Mouse (Mus musculus): ENCODE results near the gene Slc6a14.

Gene Slc6a14

DNA sequence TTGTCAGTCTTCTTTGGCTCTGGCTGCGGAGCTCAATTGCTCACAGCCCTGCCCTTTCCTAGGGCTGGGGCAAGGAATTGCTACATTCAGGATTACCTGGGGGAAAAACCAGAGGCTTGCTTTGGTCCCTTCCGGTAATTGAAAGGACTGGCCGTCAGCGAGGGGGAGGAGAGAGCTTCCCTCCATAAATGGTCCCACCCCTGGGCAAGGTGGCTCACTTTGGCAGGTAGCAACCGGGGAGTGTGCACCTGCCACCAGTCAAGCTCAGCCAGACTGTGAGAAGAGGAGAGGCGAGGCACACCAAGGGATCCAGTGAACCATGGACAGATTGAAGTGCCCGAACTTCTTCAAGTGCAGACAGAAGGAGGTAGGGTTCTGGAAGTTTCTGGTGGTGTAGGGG, at the start of gene Slc6a14:
Gene Slc6a14, plus strand, starts transcription at position 68 of the 400 bp plus-strand sequence.
- in situ Hi-C loops (cut with MboI), result no loop called here

DNA sequence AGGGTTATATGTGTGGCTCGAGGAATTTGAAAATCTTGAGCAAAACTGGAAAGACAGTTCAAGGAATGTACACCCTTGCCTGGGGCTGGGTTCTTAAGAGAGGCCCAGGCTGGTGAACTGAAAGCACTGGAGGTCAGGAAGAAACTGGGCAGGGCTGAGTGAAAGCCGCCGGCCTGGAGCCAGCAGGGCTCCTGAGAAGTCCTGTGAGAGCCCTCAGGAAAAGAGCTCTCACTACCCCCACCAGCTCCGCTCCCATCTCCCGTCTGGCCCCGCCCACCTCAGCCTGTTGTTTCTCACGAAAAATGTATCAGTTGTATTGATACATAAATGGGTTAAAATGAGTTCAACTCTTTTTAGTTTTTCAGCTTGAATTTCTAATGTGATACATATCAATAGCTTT, 43.8 kb upstream of the Slc6a14 start:
- in situ Hi-C loops (cut with MboI), result no loop called here

DNA sequence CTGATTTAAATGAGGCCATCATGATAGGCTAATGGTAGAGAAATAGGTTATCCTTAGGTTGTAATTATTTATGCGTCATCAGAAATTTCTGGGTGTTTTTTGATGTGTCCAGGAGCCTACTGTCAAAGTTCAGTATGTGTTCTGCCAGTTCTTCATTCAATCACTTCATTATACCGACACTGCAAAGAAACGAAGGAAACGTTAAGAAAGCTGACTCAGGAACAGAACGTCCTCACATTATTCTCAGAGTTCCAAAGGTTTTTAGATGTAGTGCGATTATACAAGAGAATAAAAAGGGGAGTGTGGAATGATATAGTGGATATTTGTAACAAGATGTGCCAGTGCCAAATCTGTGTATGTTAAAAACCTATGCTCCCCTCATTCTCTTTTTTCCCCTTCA, 19.5 kb upstream of the Slc6a14 start:
- in situ Hi-C loops (cut with MboI), result no loop called here

DNA sequence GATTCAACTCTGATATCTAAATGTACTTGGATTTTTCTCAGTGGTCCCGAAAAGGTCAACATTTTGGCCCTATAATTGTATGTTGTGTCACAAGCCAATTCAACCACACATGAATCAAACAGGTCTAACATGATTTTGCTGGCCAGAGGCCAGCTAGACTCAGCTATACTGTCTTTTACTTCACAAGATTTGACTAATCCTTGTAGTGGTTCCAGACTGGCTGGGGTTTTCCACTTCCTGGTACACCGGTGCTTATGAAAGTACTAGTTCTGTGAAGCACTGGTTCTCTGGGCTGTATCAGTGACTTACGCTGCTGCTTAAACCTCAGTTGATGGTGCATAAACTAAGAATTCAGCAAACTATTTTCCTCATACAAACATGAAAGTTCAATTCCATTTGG, 19.0 kb upstream of the Slc6a14 start:
- in situ Hi-C loops (cut with MboI), result no loop called here

DNA sequence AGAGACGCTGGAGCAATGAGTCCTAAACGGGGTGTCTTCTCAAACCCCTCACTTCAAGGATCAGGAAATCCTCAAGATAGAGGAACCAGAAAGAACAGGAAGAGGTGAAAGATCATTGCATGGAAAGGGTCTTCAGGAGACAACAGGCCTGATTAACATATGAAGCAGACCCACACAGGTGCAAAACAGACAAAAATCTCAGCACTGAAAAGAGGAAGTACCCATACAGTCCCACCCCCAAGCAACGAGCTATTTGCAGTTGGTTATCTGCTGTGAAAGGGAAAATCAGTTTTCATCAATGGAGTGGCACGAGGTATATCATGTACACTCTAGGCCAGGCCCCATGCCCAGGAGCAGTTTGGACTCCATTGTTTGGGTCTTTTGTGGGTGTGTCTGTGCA, 13.1 kb upstream of the Slc6a14 start:
- in situ Hi-C loops (cut with MboI), result no loop called here

DNA sequence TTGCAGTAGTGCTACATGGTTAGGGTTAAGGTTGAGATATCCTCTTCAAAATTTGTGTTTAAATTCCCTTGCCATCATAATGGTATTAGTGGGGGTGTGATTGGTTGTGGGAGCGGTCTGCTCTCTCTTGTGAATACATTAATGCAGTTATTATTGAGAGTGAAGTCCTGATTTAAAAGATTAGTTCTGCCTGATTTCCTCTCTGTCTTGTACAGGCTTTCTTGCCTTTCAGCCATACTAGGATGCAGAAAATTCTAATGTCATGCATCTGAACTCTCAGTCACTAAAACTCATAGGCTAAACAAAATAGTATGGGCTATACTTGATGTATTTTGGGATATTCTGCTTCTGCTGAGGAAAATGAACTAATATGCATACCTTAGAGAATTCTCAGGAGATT, 10.2 kb upstream of the Slc6a14 start:
- in situ Hi-C loops (cut with MboI), result no loop called here

DNA sequence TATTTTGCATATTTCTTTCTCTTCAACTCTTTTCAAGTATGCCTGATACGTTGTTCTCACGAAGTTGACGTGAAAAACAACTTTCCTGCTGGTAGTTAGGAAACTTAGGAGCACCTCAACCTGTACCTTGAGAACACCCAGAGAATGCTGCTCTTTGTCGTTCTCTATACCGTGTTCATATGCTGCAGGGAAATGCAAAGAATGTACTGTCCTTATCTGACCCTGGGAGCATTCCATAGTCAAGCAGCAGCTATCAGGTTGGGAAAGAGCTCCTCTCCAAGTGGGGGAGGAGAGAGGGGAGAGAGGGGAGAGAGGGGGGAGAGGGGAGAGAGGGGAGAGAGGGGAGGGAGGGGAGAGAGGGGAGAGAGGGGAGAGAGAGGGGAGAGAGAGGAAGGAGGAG, 597 bp downstream of the Slc6a14 start:
- in situ Hi-C loops (cut with MboI), result no loop called here

DNA sequence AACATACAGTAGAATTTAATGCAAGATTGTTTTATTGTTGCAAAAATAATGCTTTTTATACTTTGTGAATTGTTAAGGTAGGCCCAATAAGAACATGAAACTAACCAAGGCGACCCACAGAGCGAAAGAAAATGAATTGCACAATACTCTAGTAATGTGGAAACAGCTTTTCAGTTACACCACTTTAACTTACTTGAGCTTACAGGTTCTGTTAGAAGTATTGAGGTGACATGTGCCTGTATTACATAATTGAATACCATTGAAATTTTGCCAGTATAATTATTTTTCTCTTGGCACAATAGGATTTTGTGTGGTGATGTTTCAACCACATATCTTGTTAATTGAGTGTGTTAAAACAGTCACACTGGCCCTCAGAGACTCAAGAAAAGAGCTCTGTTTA, 2.2 kb downstream of the Slc6a14 start:
- in situ Hi-C loops (cut with MboI), result no loop called here

DNA sequence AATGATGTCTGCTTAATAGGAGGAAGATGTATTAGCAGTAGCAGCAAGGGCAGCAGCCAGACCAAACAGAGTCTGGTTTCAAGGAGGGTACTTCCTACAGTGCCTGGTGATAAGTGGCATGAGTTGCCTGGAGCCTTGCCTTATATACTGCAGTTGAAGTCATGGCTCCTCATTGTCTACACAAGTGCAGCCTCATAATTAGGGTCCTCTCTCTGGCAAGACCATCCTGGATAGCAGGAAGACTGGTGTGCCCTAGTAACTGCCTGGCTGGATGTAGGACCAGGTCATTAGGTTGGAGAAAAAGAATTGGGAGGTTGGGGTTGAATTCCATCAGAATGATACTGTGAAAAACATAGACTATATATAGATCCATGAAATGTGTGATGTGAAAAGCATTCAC, 30.3 kb downstream of the Slc6a14 start, which contains the start of gene Gm28269:
Gene Gm28269, minus strand, starts transcription at position 101 of the 400 bp plus-strand sequence.
- in situ Hi-C loops (cut with MboI), result no loop called here

Data from mature B cell (primary cell).